8 mouse cellular contexts compared by ENCODE assay signal in genomic region chr7:63319594-63319993, GRCm38 (mm10).
A peak's percentile ranks its signal among the peaks of the same experiment; 100 is the strongest.
DNase-seq lines count a peak whose midpoint lies in the region; ATAC-seq and TF ChIP-seq lines count a peak whose summit lies in the region.

No protein-coding gene starts in this region.

- intact Hi-C loops in left cerebral cortex, adult 2 months (cut with DNase I) = loop anchor here (1.0 to 10.0 kb wide), 3 partner anchors 215 to 442 kb away; no protein-coding TSS in a partner anchor

- H3K27ac ChIP-seq in hindbrain, embryonic 12.5 days = no peak overlapping the region
- no peak overlapping the region for H3K27ac ChIP-seq in left cerebral cortex, adult 2 months
- H3K27ac ChIP-seq in midbrain, embryonic 16.5 days (ENCODE audit: low read length) = no peak overlapping the region

- TF ChIP-seq CTCF in left cerebral cortex, adult 2 months (IDR thresholded peaks at IDR 0.05) = peak; percentile 86

- no peaks in the 10 kb centered on the region for H3K27me3 ChIP-seq in hindbrain, embryonic 12.5 days
- no peaks in the 10 kb centered on the region for H3K27me3 ChIP-seq in midbrain, embryonic 16.5 days (ENCODE audit: control insufficient read depth, insufficient read depth, low read depth, low read length)

- WGBS in hindbrain, embryonic 12.5 days = 0% methylated on average over 2 of the region's 2 CpGs
- 0% methylated on average over 2 of the region's 2 CpGs for WGBS in midbrain, embryonic 16.5 days

- no peaks in the 10 kb centered on the region for H3K36me3 ChIP-seq in hindbrain, embryonic 12.5 days
- H3K36me3 ChIP-seq in midbrain, embryonic 16.5 days (ENCODE audit: control insufficient read depth, insufficient read depth, low read length) = no peaks in the 10 kb centered on the region

- no peak overlapping the region for H3K4me3 ChIP-seq in hindbrain, embryonic 12.5 days
- H3K4me3 ChIP-seq in left cerebral cortex, adult 2 months = no peak overlapping the region
- H3K4me3 ChIP-seq in midbrain, embryonic 16.5 days (ENCODE audit: low read depth, low read length) = no peak overlapping the region

- 0 out of 2 replicates have a peak, but pooled peaks have one; percentile 56 for ATAC-seq in common myeloid progenitor, adult 5-6 weeks (replicated peaks; ENCODE audit: low read depth, poor library complexity, severe bottlenecking)
- peak; percentile 51; the same call in 1 of the 2 replicates for ATAC-seq in hindbrain, embryonic 12.5 days (ENCODE audit: low FRiP score)
- peak; percentile 61 for ATAC-seq in midbrain, embryonic 16.5 days

- DNase-seq in gastrocnemius, postnatal 4 days (ENCODE audit: low spot score in 2 of 2) = peak; percentile 17 to 25
- DNase-seq in gastrocnemius, adult 8-10 months (ENCODE audit: low spot score in 2 of 2) = no peak
- peak; percentile 29 for DNase-seq in adipocyte (ENCODE audit: low spot score)
- DNase-seq in left cerebral cortex, adult 2 months (ENCODE audit: extremely low spot score in 1 of 2, low spot score in 2 of 2) = peak; percentile 68 to 75
- DNase-seq in testis, postnatal 14 days (ENCODE audit: low spot score) = peak; percentile 9

- no peaks in the 10 kb centered on the region for H3K9me3 ChIP-seq in hindbrain, embryonic 12.5 days (replicated peaks)
- H3K9me3 ChIP-seq in midbrain, embryonic 16.5 days (replicated peaks; ENCODE audit: control insufficient read depth, low read length, poor library complexity, severe bottlenecking) = no peaks in the 10 kb centered on the region

- no peaks in the 10 kb centered on the region for H3K4me1 ChIP-seq in hindbrain, embryonic 12.5 days
- H3K4me1 ChIP-seq in midbrain, embryonic 16.5 days (ENCODE audit: control insufficient read depth, insufficient read depth, low read length) = 0 out of 2 replicates have a peak, but pooled peaks cover 2% of the 10 kb centered on the region

- H3K9ac ChIP-seq in hindbrain, embryonic 12.5 days = no peak overlapping the region
- H3K9ac ChIP-seq in midbrain, embryonic 16.5 days (ENCODE audit: low read depth, low read length) = no peak overlapping the region

- no peak overlapping the region for H3K4me2 ChIP-seq in hindbrain, embryonic 12.5 days (replicated peaks)
- no peak overlapping the region for H3K4me2 ChIP-seq in midbrain, embryonic 16.5 days (ENCODE audit: low read length)

Comparison
In these comparisons a context has a peak if more than half of its experiments do, and no peak if none do; other contexts are left out.
1. DNase-seq: peak in gastrocnemius, postnatal 4 days (2 of 2), adipocyte (single experiment), left cerebral cortex, adult 2 months (2 of 2) and testis, postnatal 14 days (single experiment); none in gastrocnemius, adult 8-10 months (0 of 2).
2. Peak in every context shown above with its lines, with median percentiles within 50 percentile points of each other: ATAC-seq.